Mouse (Mus musculus) lung, embryonic 15.5 days (tissue): ENCODE data around the gene Kcnip1. TPM values are rescaled to one million over a fixed set of nuclear protein-coding genes. Genes with fewer than 3 reads are reported as not detected.

ENCODE experiments used
- ATAC-seq: fragments of 200-750 bp; cut with Nextera tagmentation; 2 replicates; pipeline ENCODE4 v1.8.0; 2017; ENCODE audit warnings: moderate number of reproducible peaks, borderline replicate concordance; ENCODE audit not compliant: low FRiP score, low TSS enrichment; ENCODE audit errors: extremely low read depth
- H3K27ac ChIP-seq: fragments of 300-500 bp; sonication (generic); 2 replicates; pipeline ENCODE4 v1.5.1; 2015; ENCODE audit warnings: moderate library complexity, mild to moderate bottlenecking, inconsistent platforms
- H3K27me3 ChIP-seq: fragments of 300-500 bp; sonication (generic); 2 replicates; pipeline ENCODE4 v1.6.1; 2015; ENCODE audit warnings: inconsistent platforms
- H3K36me3 ChIP-seq: fragments of 300-500 bp; sonication (generic); 2 replicates; pipeline ENCODE4 v1.6.1; 2015; ENCODE audit warnings: inconsistent platforms
- H3K4me1 ChIP-seq: fragments of 300-500 bp; sonication (generic); 2 replicates; pipeline ENCODE4 v1.6.1; 2015; ENCODE audit warnings: inconsistent platforms
- H3K4me2 ChIP-seq: fragments of 300-500 bp; sonication (generic); 2 replicates; pipeline ENCODE4 v1.6.1; 2015; ENCODE audit warnings: inconsistent platforms, mild to moderate bottlenecking, moderate library complexity
- H3K4me3 ChIP-seq: fragments of 300-500 bp; sonication (generic); 2 replicates; pipeline ENCODE4 v1.5.1; 2015; ENCODE audit warnings: mild to moderate bottlenecking, inconsistent platforms
- H3K9ac ChIP-seq: fragments of 300-500 bp; sonication (generic); 2 replicates; pipeline ENCODE4 v1.6.1; 2015; ENCODE audit warnings: inconsistent platforms
- H3K9me3 ChIP-seq: fragments of 300-500 bp; sonication (generic); 2 replicates; pipeline ENCODE4 v1.6.1; 2016; ENCODE audit warnings: inconsistent platforms
- WGBS: fragments of 180-500 bp; shearing (Covaris S2); methylation state at CpG from one replicate; pipeline ENCODE4 v1.1.7; 2015; 5-methylcytosine and 5-hydroxymethylcytosine counted together
- polyA plus RNA-seq: library from polyadenylated mRNA; unstranded; fragments of >200 nt; fragmentation: Nextera tagmentation; extraction: Ambion mirVana; gene quantifications from 2 replicates; pipeline ENCODE4 v1.2.1, GENCODE M21; 2015

Kcnip1 gene
- polyA plus RNA-seq, 1 experiment from 2014 or later: 0.70 TPM

DNA sequence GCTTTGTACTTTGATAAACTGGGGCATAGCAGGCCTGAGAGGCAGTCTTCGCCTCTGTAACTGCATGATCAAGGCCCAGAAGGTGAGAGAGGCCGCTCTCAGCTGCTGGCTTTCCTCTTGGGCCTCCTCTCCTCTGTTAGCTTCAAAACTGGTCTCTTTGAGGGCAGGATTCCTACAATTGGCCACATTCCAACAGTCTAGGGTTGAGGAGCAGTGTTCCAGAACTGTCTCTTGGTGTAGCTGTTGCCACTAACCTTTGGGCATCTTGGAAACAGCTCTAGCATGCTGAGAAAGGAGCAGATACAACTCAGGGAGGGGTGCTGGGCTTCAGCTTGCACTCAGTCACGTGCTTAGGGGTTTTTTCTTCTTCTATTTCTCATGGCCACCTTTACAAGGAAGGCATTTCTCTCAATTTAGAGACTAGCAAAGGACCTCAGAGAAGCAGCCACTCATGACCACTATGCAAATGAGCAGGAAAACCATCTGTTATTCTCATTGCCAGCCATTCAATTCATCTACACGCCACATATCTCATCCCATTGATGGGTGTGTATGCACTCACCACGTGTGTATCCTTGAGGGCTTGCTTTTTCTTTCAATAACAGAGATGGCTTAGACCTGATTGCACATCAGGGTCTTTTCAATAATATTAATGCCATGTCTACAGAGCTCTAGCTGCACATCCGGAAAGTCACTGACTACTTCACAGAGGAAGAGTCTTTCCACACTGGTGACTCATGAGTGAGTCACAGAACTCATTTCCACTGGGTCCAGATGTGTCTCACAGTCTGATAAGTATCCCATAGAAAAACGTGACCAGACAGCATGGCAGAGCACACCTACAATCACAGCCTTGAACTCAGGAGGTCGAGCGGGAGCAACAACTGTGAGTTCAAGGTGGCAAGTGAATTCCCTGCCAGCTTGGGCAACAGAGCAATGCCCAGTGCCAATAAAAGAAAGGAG lies 225.7 kb downstream of the Kcnip1 start:
- 68% methylated on average over 9 of the region's 9 CpGs for WGBS
- H3K27me3 ChIP-seq: no peaks in the 10 kb centered on the region
- no peak for ATAC-seq
- no peak overlapping the region for H3K4me2 ChIP-seq
- no peaks in the 10 kb centered on the region for H3K36me3 ChIP-seq
- H3K4me1 ChIP-seq: no peaks in the 10 kb centered on the region
- no peak overlapping the region for H3K4me3 ChIP-seq
- H3K9ac ChIP-seq: no peak overlapping the region
- no peak overlapping the region for H3K27ac ChIP-seq
- no peaks in the 10 kb centered on the region for H3K9me3 ChIP-seq

DNA sequence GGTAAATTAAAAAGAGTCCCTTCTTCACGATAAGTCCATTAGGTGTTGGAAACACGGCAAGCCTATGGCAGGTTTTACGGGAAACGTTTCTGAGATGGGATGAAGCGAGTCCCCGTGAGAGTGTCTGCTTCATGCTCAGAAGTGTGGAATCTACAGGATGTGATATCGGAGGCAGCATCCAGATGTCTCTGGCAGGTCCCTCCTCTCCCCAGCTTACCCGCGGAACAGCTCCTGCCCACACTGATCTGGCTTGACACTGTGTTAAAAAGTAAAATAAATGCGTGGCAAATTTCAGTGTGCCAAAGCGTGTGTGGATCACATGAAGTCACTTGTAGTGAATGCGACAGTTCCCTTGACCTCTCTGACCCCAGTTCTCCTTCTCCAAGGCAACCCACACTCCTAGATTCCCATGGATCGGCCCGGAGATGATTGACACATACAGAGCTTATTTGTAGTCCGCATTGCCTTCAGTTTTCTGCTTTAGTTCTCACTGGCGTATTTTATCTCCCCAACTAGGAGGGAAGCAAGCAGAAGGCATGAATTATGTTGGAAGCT lies 231.7 kb downstream of the Kcnip1 start:
- H3K4me1 ChIP-seq: no peaks in the 10 kb centered on the region
- no peak overlapping the region for H3K9ac ChIP-seq
- H3K36me3 ChIP-seq: no peaks in the 10 kb centered on the region
- no peak overlapping the region for H3K27ac ChIP-seq
- 74% methylated on average over 16 of the region's 16 CpGs for WGBS
- H3K4me3 ChIP-seq: no peak overlapping the region
- H3K4me2 ChIP-seq: no peak overlapping the region
- no peaks in the 10 kb centered on the region for H3K9me3 ChIP-seq
- H3K27me3 ChIP-seq: peaks cover 3% of the 10 kb centered on the region; the same call in 1 of the 2 replicates
- ATAC-seq: no peak

GRCm38 (mm10) chr11:33756624-33757023 lies 236.3 kb downstream of the Kcnip1 start:
- peaks cover 3% of the 10 kb centered on the region; the same call in 1 of the 2 replicates for H3K27me3 ChIP-seq
- H3K36me3 ChIP-seq: no peaks in the 10 kb centered on the region
- H3K9ac ChIP-seq: no peak overlapping the region
- H3K27ac ChIP-seq: no peak overlapping the region
- WGBS: 38% methylated on average over 15 of the region's 15 CpGs
- no peak overlapping the region for H3K4me3 ChIP-seq
- peaks cover 4% of the 10 kb centered on the region; the same call in 1 of the 2 replicates for H3K4me1 ChIP-seq
- no peaks in the 10 kb centered on the region for H3K9me3 ChIP-seq
- ATAC-seq: no peak
- H3K4me2 ChIP-seq: no peak overlapping the region

DNA sequence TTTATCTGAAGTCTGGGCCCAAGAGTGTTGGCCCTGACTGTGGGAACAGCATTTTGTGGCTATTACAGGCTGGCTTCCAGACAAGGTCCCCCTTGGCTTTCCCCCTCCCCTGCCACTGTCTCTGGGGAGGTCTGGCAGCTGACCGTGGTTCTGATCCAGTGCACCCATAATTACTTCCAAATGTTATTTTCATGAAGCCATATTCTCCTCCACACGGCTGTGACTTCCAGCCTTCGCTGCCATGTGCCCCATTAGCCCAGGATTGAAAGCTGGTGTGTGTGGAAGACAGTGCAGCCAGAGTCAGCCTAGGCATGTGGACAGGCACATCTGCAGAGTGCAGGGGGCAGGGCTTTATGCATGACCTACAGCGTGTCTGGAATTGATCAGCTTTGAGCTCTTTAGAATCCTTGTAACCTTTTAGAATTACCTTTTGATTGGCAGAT lies 240.5 kb downstream of the Kcnip1 start:
- Histone ChIP-seq H3K4me1 (peaks cover 4% of the 10 kb centered on the region; the same call in 1 of the 2 replicates), H3K27ac (no peak overlapping the region), H3K9ac (no peak overlapping the region), H3K4me2 (no peak overlapping the region), H3K36me3 (no peaks in the 10 kb centered on the region), H3K9me3 (no peaks in the 10 kb centered on the region), H3K4me3 (no peak overlapping the region), H3K27me3 (peaks cover 3% of the 10 kb centered on the region; the same call in 1 of the 2 replicates)
- peak; percentile 47; the same call in 1 of the 2 replicates for ATAC-seq
- WGBS: 40% methylated on average over 4 of the region's 4 CpGs

DNA sequence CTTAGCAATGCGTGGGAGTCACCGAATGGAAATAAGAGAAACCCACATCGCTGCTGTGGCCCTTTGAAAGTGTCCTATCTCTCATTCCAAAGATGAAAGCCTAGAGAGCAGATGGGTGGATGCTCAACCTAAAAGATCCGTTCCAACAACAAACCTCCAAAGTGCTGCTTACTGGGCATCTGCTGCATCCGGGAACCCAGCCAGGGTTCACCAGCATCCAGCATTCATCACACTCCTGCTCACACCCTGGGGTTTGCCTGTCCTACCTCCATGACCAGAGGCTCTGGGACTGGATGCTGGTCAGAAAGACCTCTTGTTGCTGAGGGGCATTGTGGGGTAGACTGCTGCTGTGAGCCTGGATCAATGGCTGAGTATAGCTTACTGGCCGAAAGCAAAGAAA lies 241.4 kb downstream of the Kcnip1 start:
- H3K4me2 ChIP-seq: no peak overlapping the region
- no peaks in the 10 kb centered on the region for H3K9me3 ChIP-seq
- no peak overlapping the region for H3K9ac ChIP-seq
- WGBS: 89% methylated on average over 6 of the region's 6 CpGs
- peaks cover 1% of the 10 kb centered on the region; the same call in 1 of the 2 replicates for H3K27me3 ChIP-seq
- no peak overlapping the region for H3K27ac ChIP-seq
- no peak overlapping the region for H3K4me3 ChIP-seq
- no peak for ATAC-seq
- peaks cover 4% of the 10 kb centered on the region; the same call in 1 of the 2 replicates for H3K4me1 ChIP-seq
- H3K36me3 ChIP-seq: no peaks in the 10 kb centered on the region

- Histone ChIP-seq H3K4me1 (peaks cover 4% of the 10 kb centered on the region; the same call in 1 of the 2 replicates), H3K36me3 (no peaks in the 10 kb centered on the region), H3K27ac (no peak overlapping the region), H3K9ac (no peak overlapping the region), H3K9me3 (no peaks in the 10 kb centered on the region), H3K27me3 (no peaks in the 10 kb centered on the region), H3K4me2 (no peak overlapping the region), H3K4me3 (no peak overlapping the region)
- ATAC-seq: no peak
- 82% methylated on average over 4 of the region's 4 CpGs for WGBS
Measured at GRCm38 (mm10) chr11:33749979-33750378, 243.0 kb downstream of the Kcnip1 start.

DNA sequence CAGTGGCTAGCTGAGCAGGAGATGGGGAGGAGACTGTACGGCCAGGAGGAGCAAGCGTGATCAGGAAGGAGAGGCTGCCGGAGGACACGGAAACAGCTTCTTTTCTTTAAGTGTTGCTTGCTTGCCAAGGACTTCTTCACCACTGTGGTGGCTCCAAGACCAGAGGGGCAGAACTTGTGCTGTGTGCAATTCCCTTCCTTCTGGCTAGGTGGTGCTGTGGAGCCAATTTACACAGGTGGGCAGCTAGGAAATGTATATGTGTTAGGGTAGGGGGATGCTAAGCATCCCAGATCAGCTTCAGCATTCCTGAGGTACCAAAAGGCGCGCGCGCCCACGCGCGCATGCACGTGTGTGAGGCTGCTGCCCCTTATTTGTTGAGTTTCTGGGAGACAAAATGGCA lies 243.5 kb downstream of the Kcnip1 start:
- Histone ChIP-seq H3K36me3 (no peaks in the 10 kb centered on the region), H3K9ac (no peak overlapping the region), H3K27me3 (no peaks in the 10 kb centered on the region), H3K9me3 (no peaks in the 10 kb centered on the region), H3K4me2 (no peak overlapping the region), H3K27ac (no peak overlapping the region), H3K4me3 (no peak overlapping the region), H3K4me1 (peaks cover 10% of the 10 kb centered on the region)
- WGBS: 91% methylated on average over 12 of the region's 12 CpGs
- ATAC-seq: no peak

- peaks cover 16% of the 10 kb centered on the region for H3K4me1 ChIP-seq
- H3K9ac ChIP-seq: no peak overlapping the region
- H3K4me2 ChIP-seq: no peak overlapping the region
- no peak overlapping the region for H3K27ac ChIP-seq
- 53% methylated on average over 5 of the region's 5 CpGs for WGBS
- no peaks in the 10 kb centered on the region for H3K27me3 ChIP-seq
- no peak for ATAC-seq
- H3K4me3 ChIP-seq: no peak overlapping the region
- H3K9me3 ChIP-seq: no peaks in the 10 kb centered on the region
- H3K36me3 ChIP-seq: no peaks in the 10 kb centered on the region
Measured at GRCm38 (mm10) chr11:33748754-33749153, 244.2 kb downstream of the Kcnip1 start.

DNA sequence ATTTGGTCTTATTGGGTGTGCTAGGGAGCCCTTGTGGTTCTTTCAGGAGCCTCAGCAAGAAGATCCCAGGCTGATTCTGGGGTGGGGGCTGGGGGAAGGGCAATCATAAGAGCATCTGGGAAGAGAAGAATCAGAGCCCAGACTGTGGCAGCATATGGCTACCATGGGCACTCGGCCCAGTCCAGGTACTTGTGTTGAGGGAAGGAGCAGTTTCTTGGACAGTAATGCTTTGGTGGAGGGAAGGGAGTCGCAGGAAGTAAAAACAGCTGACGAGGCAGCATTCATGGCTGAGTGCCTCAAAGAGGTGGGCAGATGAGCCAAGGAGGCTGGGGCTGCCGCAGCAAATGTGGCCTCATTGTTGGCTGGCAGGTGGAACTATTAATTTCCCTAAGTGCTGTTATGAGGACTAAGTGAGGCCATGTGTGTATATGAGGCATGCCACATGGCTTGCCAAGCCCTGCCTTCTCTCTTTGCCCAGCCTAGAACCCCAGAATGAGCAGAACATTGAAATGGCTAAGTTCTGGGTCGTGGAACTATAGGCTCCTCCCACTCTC lies 245.5 kb downstream of the Kcnip1 start:
- Histone ChIP-seq H3K36me3 (no peaks in the 10 kb centered on the region), H3K9ac (no peak overlapping the region), H3K4me1 (peaks cover 20% of the 10 kb centered on the region), H3K4me3 (no peak overlapping the region), H3K9me3 (no peaks in the 10 kb centered on the region), H3K4me2 (no peak overlapping the region), H3K27ac (no peak overlapping the region), H3K27me3 (no peaks in the 10 kb centered on the region)
- 72% methylated on average over 5 of the region's 5 CpGs for WGBS
- no peak for ATAC-seq

GRCm38 (mm10) chr11:33746402-33746801 lies 246.6 kb downstream of the Kcnip1 start:
- Histone ChIP-seq H3K27me3 (no peaks in the 10 kb centered on the region), H3K4me2 (no peak overlapping the region), H3K36me3 (no peaks in the 10 kb centered on the region), H3K9me3 (no peaks in the 10 kb centered on the region), H3K4me1 (peaks cover 16% of the 10 kb centered on the region), H3K9ac (no peak overlapping the region), H3K27ac (no peak overlapping the region), H3K4me3 (no peak overlapping the region)
- WGBS: 27% methylated on average over 3 of the region's 3 CpGs
- peak; percentile 47; the same call in 1 of the 2 replicates for ATAC-seq

DNA sequence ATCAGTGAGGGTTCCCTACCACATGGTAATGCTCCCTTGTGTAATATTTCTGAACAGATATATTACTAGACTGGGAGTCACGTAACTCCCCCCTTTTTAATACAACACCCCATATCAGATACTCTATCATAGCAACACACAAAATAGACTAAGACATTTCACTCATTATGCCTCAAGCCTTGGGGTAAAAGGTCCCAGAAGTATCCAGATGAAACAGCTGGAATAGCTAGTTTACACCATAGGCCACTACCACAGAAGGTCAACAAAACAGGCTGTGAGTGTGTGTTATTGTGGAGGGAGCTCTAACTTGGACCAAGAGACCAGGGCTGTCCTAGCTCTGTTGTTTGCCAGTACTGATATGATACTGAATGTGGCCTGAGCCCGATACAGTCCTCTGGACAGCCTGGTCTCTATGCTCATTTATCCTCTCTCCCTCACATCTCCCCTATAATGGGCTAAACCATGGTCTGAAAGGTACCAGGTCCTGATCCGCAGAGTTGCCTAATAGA lies 247.1 kb downstream of the Kcnip1 start:
- H3K9me3 ChIP-seq: no peaks in the 10 kb centered on the region
- no peaks in the 10 kb centered on the region for H3K36me3 ChIP-seq
- peaks cover 16% of the 10 kb centered on the region for H3K4me1 ChIP-seq
- H3K9ac ChIP-seq: no peak overlapping the region
- WGBS: 66% methylated on average over 3 of the region's 3 CpGs
- H3K27ac ChIP-seq: 0 out of 2 replicates have a peak overlapping the region, but pooled peaks have one; percentile 21
- no peak overlapping the region for H3K4me3 ChIP-seq
- no peak overlapping the region for H3K4me2 ChIP-seq
- H3K27me3 ChIP-seq: no peaks in the 10 kb centered on the region
- ATAC-seq: peak; percentile 55
